Mouse (Mus musculus) cortical plate, adult 2 months (tissue): ENCODE data around the gene Ogfr. TPM values are rescaled to one million over a fixed set of nuclear protein-coding genes. Genes with fewer than 3 reads are reported as not detected.

Experiments used
- H3K27ac ChIP-seq: fragments of 200-500 bp; 2 replicates; pipeline ENCODE4 v1.5.1; 2012; ENCODE audit warnings: low read length, control low read depth, inconsistent platforms; ENCODE audit not compliant: insufficient read depth
- H3K4me1 ChIP-seq: fragments of 200-500 bp; 2 replicates; pipeline ENCODE4 v1.6.1; 2011; ENCODE audit warnings: low read length; ENCODE audit not compliant: control insufficient read depth, insufficient read depth
- H3K4me3 ChIP-seq: fragments of 200-500 bp; 2 replicates; pipeline ENCODE4 v1.5.1; 2011; ENCODE audit warnings: mild to moderate bottlenecking, low read length, control low read depth; ENCODE audit not compliant: insufficient read depth
- CTCF ChIP-seq: fragments of 200-500 bp; IDR thresholded peaks from 2 replicates; pipeline ENCODE4 v1.5.1; 2011; ENCODE audit warnings: mild to moderate bottlenecking, control low read depth, low read length; ENCODE audit not compliant: insufficient read depth; ENCODE audit errors: extremely low read depth
- POLR2A ChIP-seq: fragments of 200-500 bp; IDR thresholded peaks from 2 replicates; pipeline ENCODE4 v1.6.1; 2011; ENCODE audit warnings: mild to moderate bottlenecking, low read length, control low read depth; ENCODE audit not compliant: insufficient read depth; ENCODE audit errors: extremely low read depth
- polyA plus RNA-seq: library from polyadenylated mRNA; depleted of rRNA; stranded (reverse); fragments of >200 nt; gene quantifications from 2 replicates; pipeline ENCODE4 v1.2.3, GENCODE M21; 2012; rRNA removed

Gene Ogfr
- polyA plus RNA-seq, 1 experiment, result 39.1 TPM

GRCm38 (mm10) chr2:180597490-180597889 lies 8.4 kb downstream of the Ogfr start, which contains the start of gene Col9a3:
Gene Col9a3, plus strand, starts transcription at chr2:180597790.
- Histone ChIP-seq H3K4me3 (peak within 1 kb of the TSS; percentile 30), H3K4me1 (no peaks in the 10 kb centered on the region), H3K27ac (peak within 1 kb of the TSS; percentile 53; the same call in 1 of the 2 replicates)
- TF ChIP-seq CTCF (no peak), POLR2A (no peak)

GRCm38 (mm10) chr2:180598157-180598705 lies 9.2 kb downstream of the Ogfr start:
- Histone ChIP-seq H3K27ac (peak overlapping the region; percentile 53; the same call in 1 of the 2 replicates), H3K4me1 (no peaks in the 10 kb centered on the region), H3K4me3 (peak overlapping the region; percentile 30)
- TF ChIP-seq POLR2A (0 out of 2 replicates have a peak, but pooled peaks have one; percentile 25), CTCF (no peak)

GRCm38 (mm10) chr2:180600569-180601021 lies 11.6 kb downstream of the Ogfr start:
- TF ChIP-seq CTCF (no peak), POLR2A (no peak)
- Histone ChIP-seq H3K27ac (no peak overlapping the region), H3K4me3 (no peak overlapping the region), H3K4me1 (no peaks in the 10 kb centered on the region)

- Histone ChIP-seq H3K27ac (no peak overlapping the region), H3K4me3 (no peak overlapping the region), H3K4me1 (no peaks in the 10 kb centered on the region)
- TF ChIP-seq CTCF (no peak), POLR2A (no peak)
These were observed 15.7 kb downstream of the Ogfr start for GRCm38 (mm10) chr2:180604781-180605180.

- no peak overlapping the region for H3K27ac ChIP-seq
- TF ChIP-seq CTCF, result no peak
- no peak for TF ChIP-seq POLR2A
- H3K4me3 ChIP-seq, result no peak overlapping the region
- no peaks in the 10 kb centered on the region for H3K4me1 ChIP-seq
These were observed 21.2 kb downstream of the Ogfr start for GRCm38 (mm10) chr2:180610283-180610682.

- Histone ChIP-seq H3K4me3 (no peak overlapping the region), H3K27ac (no peak overlapping the region), H3K4me1 (no peaks in the 10 kb centered on the region)
- TF ChIP-seq POLR2A (no peak), CTCF (no peak)
These were observed 22.8 kb downstream of the Ogfr start for GRCm38 (mm10) chr2:180611882-180612281.

GRCm38 (mm10) chr2:180641576-180642554 lies 52.8 kb downstream of the Ogfr start:
- Histone ChIP-seq H3K4me3 (no peak overlapping the region), H3K27ac (no peak overlapping the region), H3K4me1 (no peaks in the 10 kb centered on the region)
- TF ChIP-seq POLR2A (no peak), CTCF (no peak)

GRCm38 (mm10) chr2:180642555-180643260 lies 53.7 kb downstream of the Ogfr start, which contains the start of gene Tcfl5:
Gene Tcfl5, minus strand, starts transcription at chr2:180642708.
- Histone ChIP-seq H3K4me1 (no peaks in the 10 kb centered on the region), H3K4me3 (no peak within 1 kb of the TSS), H3K27ac (no peak within 1 kb of the TSS)
- no peak for TF ChIP-seq POLR2A
- TF ChIP-seq CTCF, result no peak

GRCm38 (mm10) chr2:180643626-180644025 lies 54.6 kb downstream of the Ogfr start:
- H3K27ac ChIP-seq, result no peak overlapping the region
- no peak overlapping the region for H3K4me3 ChIP-seq
- no peaks in the 10 kb centered on the region for H3K4me1 ChIP-seq
- no peak for TF ChIP-seq POLR2A

Other genes starting within 250 kb of the Ogfr start
- 5.1 and 5.2 TPM in 2 replicates for gene Slco4a1, start 133.0 kb upstream of the Ogfr start, polyA plus RNA-seq
- 5.6 and 6.0 TPM in 2 replicates for gene Ntsr1, start 89.3 kb upstream of the Ogfr start, polyA plus RNA-seq
- gene Mrgbp, start 7.9 kb upstream of the Ogfr start, polyA plus RNA-seq, result 26.3 and 29.6 TPM in 2 replicates
- 15.5 and 17.2 TPM in 2 replicates for gene Col9a3, start 8.5 kb downstream of the Ogfr start, polyA plus RNA-seq
- gene Tcfl5, start 53.5 kb downstream of the Ogfr start, polyA plus RNA-seq, result 0.91 and 1.1 TPM in 2 replicates
- 28.1 and 32.9 TPM in 2 replicates for gene Dido1, start 120.8 kb downstream of the Ogfr start, polyA plus RNA-seq
- gene Gid8, start 120.9 kb downstream of the Ogfr start, polyA plus RNA-seq, result 57.5 and 60.4 TPM in 2 replicates
- gene Slc17a9, start 136.0 kb downstream of the Ogfr start, polyA plus RNA-seq, result 1.0 and 1.3 TPM in 2 replicates
- gene Bhlhe23, start 187.7 kb downstream of the Ogfr start, polyA plus RNA-seq, result 0.08 TPM in 1 of 2 replicates, not detected in the other